Mouse (Mus musculus) embryonic facial prominence, embryonic 14.5 days (tissue): ENCODE measurements around the gene Alox12b. TPM values are rescaled to one million over a fixed set of nuclear protein-coding genes. Genes with fewer than 3 reads are reported as not detected.

Experiments
- ATAC-seq: fragments of 200-750 bp; cut with Nextera tagmentation; 2 replicates; pipeline ENCODE4 v1.8.0; 2017; ENCODE audit warnings: low read depth, moderate number of reproducible peaks, moderate TSS enrichment
- DNase-seq: peaks from one replicate; pipeline ENCODE4 v3.0.0-alpha.2; 2015; ENCODE audit warnings: low spot score
- H3K27ac ChIP-seq: fragments of 300-500 bp; sonication (generic); replicated peaks from 2 replicates; pipeline ENCODE4 v1.5.1; 2014; ENCODE audit warnings: low read depth, mild to moderate bottlenecking, low read length, moderate library complexity
- H3K27me3 ChIP-seq: fragments of 300-500 bp; sonication (generic); replicated peaks from 2 replicates; pipeline ENCODE4 v1.6.1; 2014; ENCODE audit warnings: low read length; ENCODE audit not compliant: control insufficient read depth, insufficient read depth
- H3K36me3 ChIP-seq: fragments of 300-500 bp; sonication (generic); 2 replicates; pipeline ENCODE4 v1.6.1; 2014; ENCODE audit warnings: low read length, mixed read lengths; ENCODE audit not compliant: control insufficient read depth, insufficient read depth
- H3K4me1 ChIP-seq: fragments of 300-500 bp; sonication (generic); 2 replicates; pipeline ENCODE4 v1.6.1; 2014; ENCODE audit warnings: antibody characterized with exemption, low read length; ENCODE audit not compliant: control insufficient read depth, insufficient read depth
- H3K4me2 ChIP-seq: fragments of 300-500 bp; sonication (generic); 2 replicates; pipeline ENCODE4 v1.6.1; 2014; ENCODE audit warnings: low read depth, mild to moderate bottlenecking, low read length, moderate library complexity, mixed read lengths
- H3K4me3 ChIP-seq: fragments of 300-500 bp; sonication (generic); 2 replicates; pipeline ENCODE4 v1.5.1; 2014; ENCODE audit warnings: low read depth, mild to moderate bottlenecking, low read length
- H3K9ac ChIP-seq: fragments of 300-500 bp; sonication (generic); 2 replicates; pipeline ENCODE4 v1.6.1; 2014; ENCODE audit warnings: low read depth, mild to moderate bottlenecking, low read length, moderate library complexity, mixed read lengths
- H3K9me3 ChIP-seq: fragments of 300-500 bp; sonication (generic); 2 replicates; pipeline ENCODE4 v1.6.1; 2016; ENCODE audit warnings: low read length; ENCODE audit not compliant: control insufficient read depth
- WGBS: fragments of 180-500 bp; shearing (Covaris S2); extraction: QIAGEN DNeasy Blood & Tissue Kit; methylation state at CpG from one replicate; pipeline ENCODE4 v1.1.7; 2014; 5-methylcytosine and 5-hydroxymethylcytosine counted together
- polyA plus RNA-seq: library from polyadenylated mRNA; unstranded; fragments of >200 nt; fragmentation: Nextera tagmentation; extraction: Ambion mirVana; gene quantifications from 2 replicates; pipeline ENCODE4 v1.2.1, GENCODE M21; 2014

Alox12b gene
- polyA plus RNA-seq: 0.62 and 4.8 TPM in 2 replicates

GRCm38 (mm10) chr11:69156800-69157199 lies at the start of gene Alox12b:
Alox12b (plus strand) TSS chr11:69156989.
- Histone ChIP-seq H3K27ac (no peak within 1 kb of the TSS), H3K9me3 (no peaks in the 10 kb centered on the region), H3K4me2 (peak within 1 kb of the TSS; percentile 44), H3K4me1 (peaks cover 6% of the 10 kb centered on the region; the same call in 1 of the 2 replicates), H3K27me3 (peaks cover 21% of the 10 kb centered on the region), H3K36me3 (no peaks in the 10 kb centered on the region), H3K4me3 (peak within 1 kb of the TSS; percentile 18), H3K9ac (no peak within 1 kb of the TSS; the same call in 1 of the 2 replicates)
- peak; percentile 76; the same call in 1 of the 2 replicates for ATAC-seq
- WGBS: 2% methylated on average over 16 of the region's 18 CpGs
- peak; percentile 64 for DNase-seq

- H3K9me3 ChIP-seq: no peaks in the 10 kb centered on the region
Observed at GRCm38 (mm10) chr11:69107676-69108075, 49.1 kb upstream of the Alox12b start.

GRCm38 (mm10) chr11:69108223-69108622 lies 48.6 kb upstream of the Alox12b start:
- no peak overlapping the region for H3K27ac ChIP-seq
- H3K4me1 ChIP-seq: peaks cover 10% of the 10 kb centered on the region; the same call in 1 of the 2 replicates
- H3K4me2 ChIP-seq: no peak overlapping the region
- peaks cover 65% of the 10 kb centered on the region for H3K36me3 ChIP-seq
- no peak overlapping the region for H3K9ac ChIP-seq
- DNase-seq (no peak), ATAC-seq (no peak)
- no peaks in the 10 kb centered on the region for H3K27me3 ChIP-seq
- WGBS: 92% methylated on average over 9 of the region's 9 CpGs
- H3K9me3 ChIP-seq: no peaks in the 10 kb centered on the region
- no peak overlapping the region for H3K4me3 ChIP-seq

More at GRCm38 (mm10) chr11:69107676-69108075, 49.1 kb upstream of the Alox12b start:
- no peaks in the 10 kb centered on the region for H3K27me3 ChIP-seq
- H3K9ac ChIP-seq: no peak overlapping the region
- peaks cover 71% of the 10 kb centered on the region for H3K36me3 ChIP-seq
- peaks cover 10% of the 10 kb centered on the region; the same call in 1 of the 2 replicates for H3K4me1 ChIP-seq
- no peak overlapping the region for H3K27ac ChIP-seq
- WGBS: 95% methylated on average over 11 of the region's 11 CpGs
- H3K4me3 ChIP-seq: no peak overlapping the region
- ATAC-seq (no peak), DNase-seq (no peak)
- H3K4me2 ChIP-seq: no peak overlapping the region

GRCm38 (mm10) chr11:69109032-69109900 lies 47.5 kb upstream of the Alox12b start:
- Histone ChIP-seq H3K9ac (no peak overlapping the region), H3K4me1 (peaks cover 10% of the 10 kb centered on the region; the same call in 1 of the 2 replicates), H3K4me3 (no peak overlapping the region), H3K27ac (0 out of 2 replicates have a peak overlapping the region, but pooled peaks have one; percentile 35), H3K36me3 (peaks cover 55% of the 10 kb centered on the region), H3K4me2 (no peak overlapping the region), H3K27me3 (no peaks in the 10 kb centered on the region), H3K9me3 (no peaks in the 10 kb centered on the region)
- WGBS: 76% methylated on average over 12 of the region's 13 CpGs
- ATAC-seq (no peak), DNase-seq (no peak)

GRCm38 (mm10) chr11:69110319-69111046 lies 46.3 kb upstream of the Alox12b start:
- ATAC-seq: peak; percentile 84
- DNase-seq: peak; percentile 92
- WGBS: 2% methylated on average over 30 of the region's 30 CpGs

GRCm38 (mm10) chr11:69111051-69111810 lies 45.6 kb upstream of the Alox12b start:
- peak overlapping the region; percentile 12; the same call in 1 of the 2 replicates for H3K27ac ChIP-seq

More at GRCm38 (mm10) chr11:69110319-69111046, 46.3 kb upstream of the Alox12b start:
- Histone ChIP-seq H3K27me3 (no peaks in the 10 kb centered on the region), H3K9me3 (no peaks in the 10 kb centered on the region), H3K4me2 (peak overlapping the region; percentile 54), H3K4me3 (peak overlapping the region; percentile 47), H3K4me1 (peaks cover 10% of the 10 kb centered on the region; the same call in 1 of the 2 replicates), H3K9ac (peak overlapping the region; percentile 61), H3K27ac (peak overlapping the region; percentile 35; the same call in 1 of the 2 replicates), H3K36me3 (peaks cover 43% of the 10 kb centered on the region)

GRCm38 (mm10) chr11:69111865-69112264 lies 44.9 kb upstream of the Alox12b start:
- Histone ChIP-seq H3K4me3 (no peak overlapping the region; the same call in 1 of the 2 replicates), H3K36me3 (peaks cover 29% of the 10 kb centered on the region), H3K9me3 (no peaks in the 10 kb centered on the region), H3K27me3 (no peaks in the 10 kb centered on the region), H3K4me1 (peaks cover 10% of the 10 kb centered on the region; the same call in 1 of the 2 replicates), H3K27ac (no peak overlapping the region), H3K4me2 (peak overlapping the region; percentile 54), H3K9ac (no peak overlapping the region)
- ATAC-seq (no peak), DNase-seq (no peak)
- 57% methylated on average over 4 of the region's 4 CpGs for WGBS

More at GRCm38 (mm10) chr11:69111051-69111810, 45.6 kb upstream of the Alox12b start:
- Histone ChIP-seq H3K9ac (peak overlapping the region; percentile 61), H3K27me3 (no peaks in the 10 kb centered on the region), H3K4me2 (peak overlapping the region; percentile 54), H3K4me3 (peak overlapping the region; percentile 47), H3K4me1 (peaks cover 10% of the 10 kb centered on the region; the same call in 1 of the 2 replicates), H3K36me3 (peaks cover 35% of the 10 kb centered on the region), H3K9me3 (no peaks in the 10 kb centered on the region)
- WGBS: 3% methylated on average over 21 of the region's 21 CpGs
- 0 out of 2 replicates have a peak, but pooled peaks have one; percentile 10 for ATAC-seq
- no peak for DNase-seq
